Mouse (Mus musculus): Measurements from ENCODE around the gene Ccl12. TPM values are rescaled to one million over a fixed set of nuclear protein-coding genes. Genes with fewer than 3 reads are reported as not detected.

Gene Ccl12
- polyA plus RNA-seq (2012; rRNA removed): 14.1 and 21.5 TPM in 2 replicates

DNA sequence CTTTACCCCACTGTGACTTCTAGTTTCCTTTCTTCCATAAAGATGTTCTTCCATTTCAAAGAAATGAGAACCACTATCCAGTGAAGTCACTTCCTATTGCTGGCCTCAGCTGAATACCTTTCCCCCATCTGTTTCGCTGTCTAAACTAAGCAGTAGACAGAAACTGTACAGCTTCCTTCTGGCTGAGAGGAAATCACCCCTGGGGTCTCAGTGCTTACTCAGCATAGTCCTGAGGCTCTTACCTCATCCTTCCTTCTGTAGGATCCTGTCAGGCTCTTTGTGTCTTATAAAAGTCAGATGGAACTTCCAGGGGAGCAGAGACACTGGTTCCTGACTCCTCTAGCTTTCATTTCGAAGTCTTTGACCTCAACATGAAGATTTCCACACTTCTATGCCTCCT, at the start of gene Ccl12:
Gene Ccl12, plus strand, starts transcription at position 317 of the 400 bp plus-strand sequence.
- no peak for DNase-seq (ENCODE audit: low spot score)

DNA sequence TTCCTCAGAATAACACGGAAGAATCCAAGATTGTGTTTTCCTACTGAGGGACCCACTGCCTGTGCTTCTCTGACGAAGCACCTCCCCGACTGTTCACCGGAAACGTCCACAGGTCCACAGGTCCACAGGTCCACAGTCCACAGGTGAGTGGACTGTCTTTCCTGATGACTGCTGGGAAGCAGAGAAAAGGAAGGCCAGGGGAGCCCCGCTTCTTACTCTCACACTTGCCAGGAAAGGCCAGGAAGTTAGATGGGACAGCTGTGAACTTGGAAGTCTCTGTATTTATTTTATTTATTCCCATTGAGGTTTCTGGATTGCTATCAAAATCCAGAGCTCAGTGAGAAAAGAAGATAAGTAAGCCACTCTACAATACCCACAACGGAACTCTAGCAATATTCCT, 47.8 kb upstream of the Ccl12 start:
- DNase-seq (ENCODE audit: low spot score): no peak

DNA sequence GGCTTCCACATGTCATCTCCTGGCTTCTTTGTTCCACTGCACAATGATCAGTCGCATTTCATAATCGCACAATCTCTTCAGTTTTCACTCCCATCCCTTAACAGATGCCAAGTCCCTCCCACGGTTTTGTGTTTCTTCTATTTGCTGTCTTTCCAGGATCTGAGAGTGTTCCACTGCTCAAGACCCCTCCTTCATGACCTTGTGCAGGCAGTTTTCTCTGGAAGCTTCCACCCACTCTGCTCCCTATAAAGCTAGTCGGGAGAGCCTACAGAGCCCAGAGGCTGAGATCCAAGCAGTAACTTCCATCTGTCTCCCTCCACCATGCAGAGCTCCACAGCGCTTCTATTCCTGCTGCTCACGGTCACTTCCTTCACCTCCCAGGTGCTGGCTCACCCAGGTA, 44.0 kb upstream of the Ccl12 start, which contains the start of gene Ccl11:
Gene Ccl11, plus strand, starts transcription at position 178 of the 400 bp plus-strand sequence.
- DNase-seq (ENCODE audit: low spot score): no peak

DNA sequence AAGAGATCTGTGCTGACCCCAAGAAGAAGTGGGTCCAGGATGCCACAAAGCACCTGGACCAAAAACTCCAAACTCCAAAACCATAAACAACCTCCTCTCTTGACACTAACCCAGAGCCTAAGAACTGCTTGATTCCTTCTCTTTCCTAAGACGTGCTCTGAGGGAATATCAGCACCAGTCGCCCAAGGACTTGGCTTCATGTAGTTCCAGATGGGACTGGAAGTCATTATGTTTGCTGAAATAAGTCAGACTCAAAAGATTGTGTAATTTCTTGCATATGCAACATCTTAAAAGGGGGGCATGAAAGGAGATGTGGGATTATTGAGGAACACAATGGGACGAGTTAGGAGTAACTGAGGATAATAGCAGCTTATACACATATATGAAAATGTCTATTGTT, 39.4 kb upstream of the Ccl12 start:
- DNase-seq (ENCODE audit: low spot score): no peak

DNA sequence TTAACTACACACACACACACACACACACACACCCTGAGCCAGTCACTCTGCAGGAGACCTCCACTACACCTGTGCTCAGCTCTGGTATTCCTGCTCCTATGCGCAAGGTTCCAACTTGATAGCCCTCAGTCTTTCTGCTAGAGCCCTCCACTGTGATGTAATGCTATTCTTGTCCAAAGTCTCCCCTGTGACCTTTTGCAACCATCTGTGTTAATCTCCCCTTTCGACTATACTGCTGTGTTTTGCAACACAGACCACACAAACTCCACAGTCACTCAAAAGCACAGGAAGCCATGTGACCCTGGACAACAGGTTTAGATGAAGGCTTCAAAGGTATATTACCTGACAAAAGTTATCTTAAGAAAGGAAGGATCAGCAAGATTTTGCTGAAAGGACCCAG, 38.2 kb upstream of the Ccl12 start:
- no peak for DNase-seq (ENCODE audit: low spot score)

DNA sequence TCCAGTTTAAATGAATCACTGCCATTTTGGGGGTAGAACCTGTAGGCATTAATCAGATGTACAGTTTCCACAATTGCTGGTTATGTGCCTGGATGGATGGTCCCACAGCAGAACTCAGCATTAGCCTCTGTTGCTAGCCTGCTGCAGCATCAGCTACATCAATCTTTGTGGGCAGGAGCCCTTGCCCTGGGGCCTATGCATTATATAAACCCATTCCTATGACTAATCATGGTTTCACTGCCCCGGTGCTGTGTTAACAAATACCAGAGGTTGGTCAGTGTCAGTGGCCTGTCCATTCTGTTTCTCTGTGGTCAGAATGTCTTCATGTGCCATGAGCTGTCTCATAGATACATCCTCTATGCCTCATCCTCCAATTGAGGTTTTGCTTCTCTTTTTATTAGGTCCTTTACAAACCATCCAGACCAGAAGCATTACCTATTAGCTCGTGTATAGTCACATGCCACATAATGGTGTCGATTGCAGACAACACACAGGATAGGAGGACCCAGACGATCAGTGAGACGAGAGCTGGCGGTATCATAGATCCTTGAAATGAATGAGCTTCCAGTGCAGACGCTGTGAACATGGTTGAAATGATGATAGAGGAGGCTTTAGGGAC, 34.6 kb upstream of the Ccl12 start:
- DNase-seq (ENCODE audit: low spot score): no peak

DNA sequence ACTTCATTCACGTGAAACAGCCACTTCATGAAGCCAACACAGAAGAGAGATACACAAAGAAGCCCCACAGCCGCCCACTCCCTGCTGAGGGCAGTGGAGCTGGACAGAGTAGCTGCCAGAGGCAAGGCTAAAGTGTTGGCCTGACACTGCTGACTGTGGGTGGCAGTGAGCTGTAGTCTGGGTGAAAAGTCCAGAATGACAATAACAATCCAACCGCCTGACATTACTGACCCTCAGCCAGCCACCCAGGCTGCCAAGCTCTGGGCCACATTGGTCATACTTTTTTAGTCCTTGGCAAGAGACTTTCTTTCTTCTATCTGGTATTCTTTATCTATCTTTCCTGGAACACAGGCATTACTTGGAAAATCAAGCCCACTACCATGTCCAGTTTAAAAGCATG, 30.6 kb upstream of the Ccl12 start:
- no peak for DNase-seq (ENCODE audit: low spot score)

DNA sequence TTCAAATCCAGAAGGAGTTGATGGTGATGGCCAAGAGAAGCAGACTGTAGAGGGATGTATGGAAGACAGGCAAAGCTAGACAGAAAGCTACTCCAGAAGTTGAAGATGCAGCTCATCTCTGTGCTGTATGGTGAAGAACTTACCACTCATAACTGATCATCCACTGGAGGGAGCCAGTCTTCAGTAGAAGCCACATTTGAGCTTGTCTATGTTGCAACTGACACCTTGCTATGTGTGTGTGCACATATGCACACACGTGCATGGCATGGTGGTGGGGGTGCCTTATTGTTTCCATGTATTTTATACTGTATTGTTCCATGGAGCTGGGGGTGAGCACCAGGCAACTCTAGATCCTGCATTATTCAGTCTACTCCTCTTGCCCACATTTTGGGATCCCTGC, 29.3 kb upstream of the Ccl12 start:
- no peak for DNase-seq (ENCODE audit: low spot score)

DNA sequence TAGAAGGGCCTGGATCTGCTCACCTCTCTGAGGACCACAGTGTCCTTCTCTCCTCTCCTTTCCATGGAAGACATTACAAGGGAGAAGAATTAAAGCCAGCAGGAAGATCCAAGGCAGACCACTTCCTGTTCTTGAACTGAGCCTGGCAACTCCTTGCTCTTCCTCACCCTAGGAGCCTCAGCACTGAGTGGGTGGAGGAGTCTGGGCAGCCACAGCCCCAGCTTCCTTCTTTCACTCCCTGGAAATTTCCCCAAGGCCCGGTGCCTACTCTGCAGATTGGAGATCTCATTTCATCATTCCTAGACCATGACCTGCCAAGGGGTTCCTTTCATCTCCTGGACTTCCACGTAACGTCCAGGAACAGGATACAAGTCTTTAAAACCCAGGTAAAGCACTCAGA, 28.7 kb upstream of the Ccl12 start:
- no peak for DNase-seq (ENCODE audit: low spot score)

DNA sequence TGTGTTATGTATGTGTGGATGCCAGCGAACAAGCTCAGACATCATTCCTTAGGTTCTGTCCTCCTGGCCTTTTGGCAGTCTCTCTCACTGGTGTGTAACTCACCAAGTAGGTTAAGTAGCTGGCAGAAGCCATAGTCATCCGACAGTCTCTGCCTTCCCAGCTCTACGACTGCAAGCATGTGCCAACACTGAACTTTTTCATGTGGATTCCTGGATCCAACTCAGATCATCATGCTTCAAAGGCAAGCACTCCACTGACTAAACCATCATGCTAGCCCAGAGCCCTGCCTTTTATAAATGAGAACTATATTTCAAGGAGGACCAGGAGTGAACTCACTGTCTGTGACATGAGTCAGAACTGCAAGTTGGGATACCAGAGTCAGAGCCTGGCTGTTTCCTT, 28.0 kb upstream of the Ccl12 start:
- DNase-seq (ENCODE audit: low spot score): no peak

DNA sequence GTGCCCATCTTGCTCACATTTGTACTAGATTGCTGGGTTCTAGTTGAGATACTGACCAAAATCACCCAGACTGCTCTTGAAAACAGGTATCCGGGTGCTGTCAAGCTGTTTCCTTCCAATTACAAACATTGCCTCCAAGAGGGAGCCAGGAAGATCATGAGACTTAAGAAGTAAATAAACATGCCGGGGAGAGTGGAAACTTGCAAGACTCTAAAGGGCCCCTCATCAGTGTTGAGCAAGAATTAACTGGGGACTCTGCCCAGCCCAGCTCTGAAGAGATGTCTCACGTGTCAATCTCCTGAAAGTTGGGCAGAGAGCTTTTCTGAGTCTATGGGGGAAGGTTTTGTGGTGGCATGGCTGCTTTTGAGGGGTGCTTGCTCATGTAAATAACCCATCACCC, 24.6 kb upstream of the Ccl12 start:
- DNase-seq (ENCODE audit: low spot score): no peak

DNA sequence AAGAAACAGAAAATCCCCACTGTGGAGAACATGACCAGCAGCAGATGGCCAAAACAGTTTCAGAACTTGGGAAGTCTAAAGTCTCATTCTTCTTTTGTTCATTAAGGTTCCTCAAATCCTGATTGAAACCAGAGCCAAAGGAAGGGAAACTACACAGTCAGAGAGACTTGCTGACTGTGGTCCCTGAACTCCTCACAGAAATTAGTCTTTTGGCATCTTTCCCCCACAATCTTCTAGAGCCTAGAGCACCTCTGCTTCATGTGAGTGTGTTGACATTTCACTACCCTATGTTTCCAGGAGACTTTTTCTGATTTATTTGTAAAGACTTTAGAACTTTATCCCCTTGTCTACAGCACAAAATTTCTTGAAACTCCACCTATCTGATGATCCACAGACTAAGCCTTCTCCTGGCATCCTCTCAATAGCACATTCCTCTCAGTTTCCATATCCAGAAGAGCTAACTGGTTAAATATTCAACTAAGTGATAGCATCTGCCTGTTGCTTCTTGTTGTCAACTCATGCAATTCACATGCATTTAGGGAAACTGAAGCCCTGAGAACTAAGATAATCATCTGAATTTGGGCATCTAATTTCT, 23.4 kb upstream of the Ccl12 start:
- no peak for DNase-seq (ENCODE audit: low spot score)

DNA sequence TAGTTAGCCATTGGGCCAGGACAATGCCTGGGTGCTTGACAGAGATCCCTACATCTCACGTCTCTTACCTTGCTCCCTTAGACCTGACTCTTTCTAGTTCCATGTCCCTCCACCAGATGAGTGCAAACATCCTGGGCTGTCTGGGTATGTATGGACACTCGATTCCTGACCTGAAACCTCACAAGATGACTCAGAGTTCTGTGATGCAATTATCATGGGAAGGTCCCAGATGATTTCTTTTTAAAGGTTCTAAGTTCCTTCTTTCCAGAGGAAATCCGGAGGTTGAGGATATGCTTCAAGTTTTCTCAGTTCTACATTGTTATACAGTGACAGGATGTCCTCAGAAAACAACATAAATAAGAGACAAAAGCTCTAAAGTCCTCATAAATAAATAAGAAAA, 20.8 kb upstream of the Ccl12 start:
- no peak for DNase-seq (ENCODE audit: low spot score)

DNA sequence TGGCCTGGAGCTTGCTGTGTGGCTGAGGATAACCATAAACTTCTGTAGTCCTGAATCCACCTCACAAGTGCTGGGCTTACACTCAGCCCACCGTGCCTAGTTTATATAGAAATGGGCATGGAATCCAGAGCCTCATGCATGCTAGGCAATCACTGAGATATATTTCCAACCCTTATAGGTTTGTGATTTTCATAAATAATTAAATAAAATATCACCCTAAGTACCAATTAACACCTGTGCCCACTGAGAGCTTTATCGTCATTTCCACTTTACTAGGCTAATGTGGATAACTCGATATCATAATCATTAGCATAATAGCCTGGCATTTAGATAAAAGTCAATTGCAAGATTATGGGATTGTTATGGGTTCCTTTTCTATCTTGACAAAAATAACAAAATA, 17.3 kb upstream of the Ccl12 start:
- DNase-seq (ENCODE audit: low spot score): no peak

DNA sequence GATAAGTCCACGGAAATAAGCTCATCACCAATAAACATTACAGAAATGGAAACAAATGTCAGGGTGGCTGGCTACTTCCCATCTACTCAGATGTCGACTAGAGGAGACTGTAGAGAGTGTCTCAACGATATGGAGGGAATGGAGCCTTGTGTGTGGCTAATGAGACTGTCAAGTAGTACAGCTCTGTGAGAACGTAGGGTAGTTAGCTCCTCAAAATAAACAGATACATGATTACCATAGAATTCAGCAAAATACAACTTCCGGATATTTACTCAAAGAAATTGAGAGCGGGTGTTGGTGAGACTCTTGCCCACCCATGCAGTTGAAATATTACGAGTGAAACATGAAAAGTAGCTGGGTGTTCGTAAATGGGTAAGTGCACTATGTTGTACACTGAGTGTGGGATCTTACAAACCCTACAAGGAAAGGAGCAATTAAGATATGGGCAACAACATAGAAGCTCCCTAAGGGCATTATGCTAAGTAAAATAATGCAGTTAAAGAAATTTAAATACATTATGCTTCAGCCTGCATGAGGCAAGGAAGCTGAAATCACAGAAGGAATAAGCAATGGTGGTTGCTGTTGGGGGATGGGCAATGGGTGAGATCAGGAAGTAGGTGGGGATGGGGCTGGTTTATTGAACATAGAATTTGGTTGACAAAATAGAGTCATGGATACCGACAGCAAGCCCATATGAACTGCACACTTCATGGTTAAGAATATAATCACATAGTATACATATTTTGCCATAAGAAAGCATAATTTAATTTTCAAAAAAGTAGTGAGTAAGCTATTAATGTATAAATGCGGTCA, 1.9 kb upstream of the Ccl12 start:
- no peak for DNase-seq (ENCODE audit: low spot score)

DNA sequence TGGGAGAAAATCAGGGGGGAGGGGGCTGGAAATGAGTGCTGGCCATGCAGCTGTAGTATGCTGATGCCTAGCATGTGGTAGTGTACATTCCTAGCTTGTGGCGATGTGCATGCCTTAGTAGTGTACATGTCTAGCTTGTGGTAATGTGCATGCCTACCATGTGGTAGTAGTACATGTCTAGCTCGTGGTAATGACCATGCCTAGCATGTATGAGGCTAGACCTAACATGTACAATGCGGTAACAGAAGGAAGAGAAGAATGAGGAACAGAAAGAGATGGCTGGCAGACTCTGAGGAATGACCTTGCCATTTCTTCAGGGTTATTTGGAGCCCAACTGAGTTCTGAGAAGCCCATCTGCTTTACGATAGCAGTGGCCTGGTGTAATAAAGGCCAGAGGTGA, 558 bp upstream of the Ccl12 start:
- no peak for DNase-seq (ENCODE audit: low spot score)

DNA sequence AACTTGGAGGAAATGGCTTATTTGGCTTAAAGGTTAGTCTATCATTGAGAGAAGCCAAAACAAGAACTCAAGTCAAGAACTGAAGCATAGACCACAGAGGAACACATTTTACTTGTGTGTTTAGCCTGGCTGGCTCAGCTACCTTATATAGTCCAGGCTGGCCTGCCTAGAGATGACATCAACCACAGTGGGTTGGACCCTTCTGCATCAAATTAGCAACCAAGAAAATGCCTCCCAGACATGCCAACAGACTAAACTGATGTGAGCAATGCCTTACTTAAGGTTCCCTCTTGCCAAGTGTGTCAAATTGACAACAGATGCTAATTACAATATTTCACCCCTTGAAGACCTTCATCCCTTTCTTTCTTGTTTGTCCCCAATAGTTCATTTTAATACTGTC, 8.0 kb downstream of the Ccl12 start:
- DNase-seq (ENCODE audit: low spot score): no peak

DNA sequence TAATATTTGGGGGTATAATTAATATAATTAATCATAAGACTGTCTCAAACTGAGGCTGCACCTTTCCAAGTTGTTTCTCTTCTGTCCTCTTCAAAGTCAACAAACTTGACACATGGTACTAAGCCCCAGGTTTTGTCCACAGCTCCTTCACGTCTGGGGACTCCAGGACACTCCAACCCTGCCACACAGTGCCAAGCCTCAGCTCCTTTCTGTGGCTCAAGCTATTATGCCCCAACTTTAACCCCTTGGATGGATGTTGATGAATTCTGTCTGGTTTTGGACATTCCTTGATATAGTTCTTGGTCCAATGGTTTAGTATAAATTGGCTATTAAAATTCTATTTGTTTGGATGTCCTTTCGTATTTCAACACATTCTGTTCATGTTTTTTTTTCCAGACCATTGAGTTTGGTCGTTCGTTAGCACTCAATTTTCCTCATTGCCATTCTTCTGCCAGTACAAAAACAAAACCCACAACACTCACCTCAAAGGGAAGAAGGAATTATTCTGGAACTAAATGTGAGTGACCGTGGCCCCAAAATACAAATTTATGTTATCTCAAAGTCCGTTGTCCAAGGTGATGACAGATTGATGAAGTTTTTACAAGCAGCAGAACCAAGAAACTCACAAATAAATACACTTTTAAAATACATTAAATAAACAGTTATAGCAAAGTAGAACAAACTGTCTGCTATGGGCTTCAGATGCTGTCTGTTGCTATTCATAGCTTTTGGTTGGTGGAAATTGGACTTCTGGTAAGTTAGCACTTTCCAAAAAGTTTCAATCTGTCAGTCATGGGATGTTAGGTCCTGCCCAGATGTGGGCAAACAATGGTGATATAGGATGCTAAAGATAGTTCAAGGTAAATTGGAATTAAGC, 9.0 kb downstream of the Ccl12 start:
- no peak for DNase-seq (ENCODE audit: low spot score)

DNA sequence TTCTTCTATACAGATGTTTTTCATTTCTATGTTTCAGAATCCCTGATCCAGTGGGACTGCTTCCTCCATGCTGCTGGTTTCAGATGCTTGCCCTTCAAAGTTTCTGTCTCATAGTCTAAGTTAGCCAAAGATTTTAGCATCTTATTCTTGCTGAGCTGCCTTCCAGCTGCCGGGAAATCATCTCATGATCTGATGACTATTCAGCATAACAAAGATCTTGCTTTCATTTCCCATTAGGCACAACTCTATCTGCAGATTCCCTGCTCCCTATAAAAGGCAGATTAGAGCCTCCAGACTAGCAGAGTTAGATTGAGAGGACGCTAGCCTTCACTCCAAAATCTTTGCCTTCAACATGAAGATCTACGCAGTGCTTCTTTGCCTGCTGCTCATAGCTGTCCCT, 13.2 kb downstream of the Ccl12 start, which contains the start of gene Ccl8:
Gene Ccl8, plus strand, starts transcription at position 301 of the 400 bp plus-strand sequence.
- DNase-seq (ENCODE audit: low spot score): no peak

DNA sequence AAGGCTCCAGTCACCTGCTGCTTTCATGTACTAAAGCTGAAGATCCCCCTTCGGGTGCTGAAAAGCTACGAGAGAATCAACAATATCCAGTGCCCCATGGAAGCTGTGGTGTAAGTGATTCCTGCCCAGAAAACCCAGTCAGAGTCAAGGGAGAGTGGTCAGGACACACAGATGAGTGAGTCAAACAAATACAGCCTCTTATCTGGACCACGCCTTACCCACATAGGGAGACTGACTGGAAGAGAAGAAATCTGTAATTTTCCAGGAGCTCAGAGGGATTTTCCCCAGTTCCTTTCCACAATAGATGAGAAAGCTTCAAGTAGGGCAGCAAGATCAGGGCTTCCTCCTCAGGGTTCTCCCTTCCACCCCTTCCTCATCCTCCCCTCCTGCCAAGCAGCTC, 14.4 kb downstream of the Ccl12 start:
- no peak for DNase-seq (ENCODE audit: low spot score)

DNA sequence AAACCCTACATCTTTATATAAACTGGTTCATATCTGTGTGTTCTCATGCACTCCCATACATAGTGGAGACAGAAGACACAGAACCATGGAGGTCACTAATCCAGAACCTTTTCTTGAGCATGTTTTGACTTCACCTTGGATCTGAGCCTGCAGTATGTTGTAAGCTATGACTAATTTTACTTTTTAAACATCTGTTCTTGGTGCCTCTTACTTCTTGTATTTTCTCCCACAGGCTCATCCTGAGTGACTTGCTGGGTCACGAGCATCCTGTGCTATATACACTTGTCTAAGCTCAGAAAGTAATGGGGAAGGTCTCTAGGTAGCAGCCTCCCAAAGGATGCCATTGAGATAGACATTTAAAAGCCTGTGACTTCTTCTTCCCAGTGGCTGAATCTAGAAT, 31.3 kb downstream of the Ccl12 start:
- no peak for DNase-seq (ENCODE audit: low spot score)

DNA sequence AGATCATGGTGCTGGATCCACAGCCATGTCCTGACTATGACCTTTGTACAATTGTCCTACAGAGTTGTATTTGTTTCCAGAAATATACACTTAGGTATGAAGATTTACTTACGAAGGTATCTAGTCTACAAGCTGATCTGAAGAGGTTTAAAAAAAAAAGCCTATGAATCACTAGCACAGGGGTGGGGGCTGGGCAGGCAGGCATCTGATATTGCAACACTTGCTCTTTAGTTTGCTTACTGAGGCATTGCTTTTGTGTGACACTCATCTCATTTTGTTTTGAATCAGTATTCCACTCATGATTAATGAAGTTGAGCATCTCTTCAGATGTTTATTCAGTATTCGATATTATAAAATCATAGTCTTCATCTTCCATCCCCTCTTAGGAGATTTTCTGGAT, 34.6 kb downstream of the Ccl12 start:
- DNase-seq (ENCODE audit: low spot score): no peak
